Mouse (Mus musculus): ENCODE results near the gene Lamc1.

- no peak for TF ChIP-seq CTCF (IDR thresholded peaks at IDR 0.05; ENCODE audit: low read depth, low read length)
- no peak for TF ChIP-seq POLR2A (IDR thresholded peaks at IDR 0.05; ENCODE audit: extremely low read depth, insufficient read depth, low read length)
Measured at GRCm38 (mm10) chr1:153312992-153313391, 19.6 kb downstream of the Lamc1 start.
